Mouse (Mus musculus) macrophage (primary cell): ENCODE measurements around the gene Slc8a1. TPM values are rescaled to one million over a fixed set of nuclear protein-coding genes. Genes with fewer than 3 reads are reported as not detected.

Experiments
- H3K27ac ChIP-seq: fragments of 350-480 bp; formaldehyde crosslinking; 2 replicates; pipeline ENCODE4 v1.9.0; 2021
- H3K36me3 ChIP-seq: fragments of 350-480 bp; formaldehyde crosslinking; 2 replicates; pipeline ENCODE4 v1.9.0; 2021; ENCODE audit errors: inconsistent target
- H3K4me3 ChIP-seq: fragments of 350-480 bp; formaldehyde crosslinking; 2 replicates; pipeline ENCODE4 v1.9.0; 2021; ENCODE audit errors: inconsistent target
- H3K79me2 ChIP-seq: fragments of 350-480 bp; formaldehyde crosslinking; 2 replicates; pipeline ENCODE4 v1.9.0; 2021; ENCODE audit errors: inconsistent target
- WGBS: methylation state at CpG from one replicate; pipeline ENCODE4 v1.1.7; 2026; ENCODE audit warnings: inconsistent platforms; ENCODE audit not compliant: missing documents; 5-methylcytosine and 5-hydroxymethylcytosine counted together
- polyA plus RNA-seq: library from polyadenylated mRNA; stranded (reverse); fragments of 250-400 nt; gene quantifications from 3 replicates; pipeline ENCODE4 v1.2.4, GENCODE M21; 2018; ENCODE audit warnings: inconsistent platforms

Slc8a1 gene
- polyA plus RNA-seq, 1 experiment from 2014 or later: 26.8 TPM

- Histone ChIP-seq H3K27ac (no peak overlapping the region), H3K4me3 (no peak overlapping the region), H3K36me3 (no peaks in the 10 kb centered on the region), H3K79me2 (no peaks in the 10 kb centered on the region)
- 64% methylated on average over 7 of the region's 7 CpGs for whole genome bisulfite sequencing
These were observed 359.7 kb downstream of the Slc8a1 start for GRCm38 (mm10) chr17:81378436-81378835.

- Histone ChIP-seq H3K27ac (no peak overlapping the region), H3K79me2 (no peaks in the 10 kb centered on the region), H3K36me3 (no peaks in the 10 kb centered on the region), H3K4me3 (no peak overlapping the region)
- WGBS: 88% methylated on average over 5 of the region's 5 CpGs
These were observed 360.3 kb downstream of the Slc8a1 start for GRCm38 (mm10) chr17:81377757-81378299.

- Histone ChIP-seq H3K79me2 (no peaks in the 10 kb centered on the region), H3K27ac (no peak overlapping the region), H3K4me3 (no peak overlapping the region), H3K36me3 (no peaks in the 10 kb centered on the region)
- WGBS: 100% methylated on average over 1 of the region's 1 CpGs
These were observed 361.0 kb downstream of the Slc8a1 start for GRCm38 (mm10) chr17:81377195-81377594.

GRCm38 (mm10) chr17:81375901-81376300 is 362.3 kb downstream of the Slc8a1 start:
- WGBS: 94% methylated on average over 6 of the region's 6 CpGs
- H3K4me3 ChIP-seq: no peak overlapping the region
- H3K79me2 ChIP-seq: no peaks in the 10 kb centered on the region
- no peaks in the 10 kb centered on the region for H3K36me3 ChIP-seq
- no peak overlapping the region for H3K27ac ChIP-seq

GRCm38 (mm10) chr17:81369036-81369435 is 369.1 kb downstream of the Slc8a1 start:
- no peak overlapping the region for H3K4me3 ChIP-seq
- no peaks in the 10 kb centered on the region for H3K79me2 ChIP-seq
- H3K36me3 ChIP-seq: no peaks in the 10 kb centered on the region
- no peak overlapping the region for H3K27ac ChIP-seq
- 87% methylated on average over 2 of the region's 2 CpGs for WGBS

DNA sequence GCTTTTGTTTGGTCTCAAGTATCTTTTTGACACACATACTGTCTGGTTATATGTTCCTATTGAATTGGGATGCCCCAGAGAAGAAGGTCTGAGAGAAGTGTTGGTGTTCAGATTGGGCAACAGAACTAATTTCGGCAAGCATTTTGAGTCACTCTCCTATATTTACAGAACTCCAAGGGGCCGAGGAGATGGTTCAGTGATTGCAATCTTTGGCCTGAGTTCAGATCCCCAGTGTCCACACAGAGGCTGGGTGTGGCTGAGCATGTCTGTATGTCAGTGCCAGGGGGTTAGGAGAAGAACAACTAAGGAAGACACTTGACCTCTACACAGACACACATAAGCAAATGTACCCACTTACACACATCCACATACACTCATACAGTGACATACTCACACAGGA is 369.7 kb downstream of the Slc8a1 start:
- H3K27ac ChIP-seq: no peak overlapping the region
- no peaks in the 10 kb centered on the region for H3K79me2 ChIP-seq
- H3K4me3 ChIP-seq: no peak overlapping the region
- no peaks in the 10 kb centered on the region for H3K36me3 ChIP-seq
- WGBS: 100% methylated on average over 2 of the region's 2 CpGs

GRCm38 (mm10) chr17:81363368-81363767 is 374.8 kb downstream of the Slc8a1 start:
- 100% methylated on average over 2 of the region's 2 CpGs for WGBS
- Histone ChIP-seq H3K4me3 (no peak overlapping the region), H3K36me3 (no peaks in the 10 kb centered on the region), H3K79me2 (no peaks in the 10 kb centered on the region), H3K27ac (no peak overlapping the region)

GRCm38 (mm10) chr17:81360571-81360970 is 377.6 kb downstream of the Slc8a1 start:
- Histone ChIP-seq H3K79me2 (no peaks in the 10 kb centered on the region), H3K36me3 (no peaks in the 10 kb centered on the region), H3K27ac (no peak overlapping the region), H3K4me3 (no peak overlapping the region)
- WGBS: 69% methylated on average over 2 of the region's 2 CpGs

- no peak overlapping the region for H3K4me3 ChIP-seq
- H3K36me3 ChIP-seq: no peaks in the 10 kb centered on the region
- H3K27ac ChIP-seq: no peak overlapping the region
- H3K79me2 ChIP-seq: no peaks in the 10 kb centered on the region
- WGBS: 79% methylated on average over 4 of the region's 4 CpGs
These were observed 378.1 kb downstream of the Slc8a1 start for GRCm38 (mm10) chr17:81360032-81360431.

DNA sequence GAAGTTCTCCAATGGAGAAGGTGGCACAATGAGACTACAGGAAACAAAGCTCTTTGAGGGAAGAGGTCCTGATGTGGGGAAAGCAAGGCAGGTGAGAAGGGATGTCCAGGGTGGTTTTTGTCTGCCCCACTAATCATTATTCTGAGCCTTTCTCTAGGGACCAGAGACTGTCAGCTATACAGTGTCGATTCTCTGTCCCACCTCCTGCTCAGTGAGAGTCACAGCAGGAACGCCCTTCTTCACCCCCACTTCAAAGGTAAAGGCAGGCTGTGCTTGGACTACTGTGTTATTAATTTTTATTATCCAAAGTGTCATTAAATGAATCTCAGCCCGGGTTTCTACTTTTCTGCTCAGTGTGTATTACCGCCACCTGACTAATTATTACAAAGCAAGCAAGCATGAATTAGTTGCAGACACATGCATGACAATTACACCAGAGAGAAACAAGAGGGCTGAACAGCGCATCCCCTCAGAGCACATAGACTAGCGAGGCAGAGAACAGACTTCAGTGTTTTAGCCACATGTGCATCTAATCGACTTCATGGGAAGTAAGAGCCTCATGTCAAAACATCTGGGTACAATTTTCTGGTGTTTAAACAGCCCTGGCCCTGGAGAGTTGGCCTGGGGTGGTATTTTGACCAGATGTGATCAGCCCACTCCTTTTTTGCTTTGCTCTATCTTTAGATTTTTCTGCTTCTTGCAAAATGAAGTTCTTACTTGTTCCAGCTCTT is 402.0 kb downstream of the Slc8a1 start:
- Histone ChIP-seq H3K36me3 (no peaks in the 10 kb centered on the region), H3K27ac (no peak overlapping the region), H3K79me2 (no peaks in the 10 kb centered on the region), H3K4me3 (no peak overlapping the region)
- 89% methylated on average over 7 of the region's 7 CpGs for WGBS

GRCm38 (mm10) chr17:81335526-81335925 is 402.7 kb downstream of the Slc8a1 start:
- 100% methylated on average over 1 of the region's 1 CpGs for WGBS
- H3K27ac ChIP-seq: no peak overlapping the region
- no peaks in the 10 kb centered on the region for H3K79me2 ChIP-seq
- no peaks in the 10 kb centered on the region for H3K36me3 ChIP-seq
- no peak overlapping the region for H3K4me3 ChIP-seq
